Mouse (Mus musculus): ENCODE data around the gene Stard10. TPM values are rescaled to one million over a fixed set of nuclear protein-coding genes. Genes with fewer than 3 reads are reported as not detected.
A peak's percentile ranks its signal among the peaks of the same experiment; 100 is the strongest.

Gene Stard10
- total and polyA plus RNA-seq, 2 experiments from 2014 or later: 17.2 to 39.3 TPM

DNA sequence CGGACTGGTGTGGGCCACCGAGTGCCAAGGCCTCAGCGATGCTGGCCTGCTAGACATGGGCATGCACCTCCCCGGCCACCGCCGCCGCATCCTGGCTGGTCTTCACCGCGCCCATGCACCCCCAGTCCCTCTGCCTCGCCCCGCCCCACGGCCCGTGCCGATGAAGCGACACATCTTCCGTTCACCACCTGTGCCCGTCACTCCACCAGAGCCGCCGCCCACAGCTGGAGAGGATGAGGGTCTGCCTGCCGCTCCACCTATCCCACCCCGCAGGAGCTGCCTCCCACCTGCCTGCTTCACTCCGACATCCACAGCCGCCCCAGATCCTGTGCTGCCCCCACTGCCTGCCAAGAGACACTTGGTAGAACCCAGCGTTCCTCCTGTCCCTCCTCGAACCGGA lies 56.2 kb downstream of the Stard10 start:
- DNase-seq (ENCODE audit: low spot score): no peak
- H3K36me3 ChIP-seq (ENCODE audit: insufficient read depth, low read length): no peaks in the 10 kb centered on the region
- no peak overlapping the region for H3K27ac ChIP-seq
- no peak overlapping the region for H3K9ac ChIP-seq (replicated peaks; ENCODE audit: low read length)
- TF ChIP-seq CTCF (IDR thresholded peaks at IDR 0.05; ENCODE audit: low read depth): no peak
- no peaks in the 10 kb centered on the region for H3K27me3 ChIP-seq (ENCODE audit: insufficient read depth, low read length)
- H3K4me3 ChIP-seq (ENCODE audit: low read length): no peak overlapping the region
- no peak for ATAC-seq
- no peaks in the 10 kb centered on the region for H3K4me1 ChIP-seq (ENCODE audit: insufficient read depth, low read length)
- H3K9me3 ChIP-seq (ENCODE audit: low read length): no peaks in the 10 kb centered on the region
- no peak overlapping the region for H3K4me2 ChIP-seq (ENCODE audit: low read depth, low read length)
- WGBS: 89% methylated on average over 24 of the region's 26 CpGs

DNA sequence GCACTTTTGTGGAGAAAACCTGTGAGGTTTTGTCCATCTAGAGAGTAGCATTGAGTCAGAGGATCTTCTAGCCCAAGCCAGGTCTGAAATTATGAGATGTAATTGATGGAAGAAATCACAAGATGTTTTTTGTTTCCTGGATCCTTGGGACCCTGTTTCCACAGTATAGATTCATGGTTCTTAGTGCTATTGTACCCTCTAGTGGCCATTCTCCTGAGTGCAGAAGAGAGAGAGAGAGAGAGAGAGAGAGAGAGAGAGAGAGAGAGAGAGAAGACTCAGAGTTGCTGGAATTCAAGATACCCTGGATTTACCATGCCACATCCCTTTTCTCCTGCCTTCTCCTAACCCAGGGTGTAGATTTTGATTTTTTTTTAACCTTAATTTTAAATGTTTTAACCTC lies 57.3 kb downstream of the Stard10 start:
- Histone ChIP-seq H3K9me3 (ENCODE audit: low read length) (no peaks in the 10 kb centered on the region), H3K4me2 (ENCODE audit: low read depth, low read length) (no peak overlapping the region), H3K27me3 (ENCODE audit: insufficient read depth, low read length) (no peaks in the 10 kb centered on the region), H3K9ac (replicated peaks; ENCODE audit: low read length) (no peak overlapping the region), H3K27ac (no peak overlapping the region), H3K4me3 (ENCODE audit: low read length) (no peak overlapping the region), H3K4me1 (ENCODE audit: insufficient read depth, low read length) (no peaks in the 10 kb centered on the region), H3K36me3 (ENCODE audit: insufficient read depth, low read length) (no peaks in the 10 kb centered on the region)
- DNase-seq (ENCODE audit: low spot score) (peak; percentile 86), ATAC-seq (peak; percentile 61)
- peak; percentile 88 for TF ChIP-seq CTCF (IDR thresholded peaks at IDR 0.05; ENCODE audit: low read depth)

DNA sequence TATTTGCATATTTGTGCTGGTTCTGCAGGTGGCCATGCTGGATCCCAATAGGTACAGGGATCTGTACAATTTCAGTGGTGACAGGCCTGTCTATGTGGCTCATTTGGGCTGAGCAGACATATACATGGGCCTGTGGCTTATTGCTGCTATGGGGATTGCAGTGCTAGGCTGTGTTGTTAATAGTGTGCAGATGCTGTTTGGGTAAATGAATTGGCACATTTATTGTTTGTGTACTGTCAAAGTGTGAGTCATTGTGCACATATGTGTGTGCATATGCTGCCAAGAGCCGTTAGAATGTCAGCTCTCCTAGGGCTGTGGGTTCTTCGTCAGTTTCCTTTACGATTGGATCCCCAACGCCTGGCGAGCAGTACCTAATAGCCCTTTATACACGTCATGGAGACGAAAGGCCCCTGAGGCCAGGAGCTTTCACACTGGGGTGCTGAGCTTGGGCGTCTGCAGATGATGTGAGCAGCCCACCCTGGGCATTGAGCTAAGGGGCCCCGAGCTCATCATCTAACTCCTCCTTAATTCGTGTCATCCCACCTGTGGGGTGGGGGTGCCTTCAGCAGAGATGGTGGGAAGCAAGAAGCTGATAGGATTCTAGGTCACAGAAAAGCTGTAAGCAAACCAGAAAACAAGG lies 59.9 kb downstream of the Stard10 start:
- TF ChIP-seq CTCF (IDR thresholded peaks at IDR 0.05; ENCODE audit: low read depth): no peak
- H3K4me3 ChIP-seq (ENCODE audit: low read length): no peak overlapping the region
- H3K27ac ChIP-seq: no peak overlapping the region
- H3K4me2 ChIP-seq (ENCODE audit: low read depth, low read length): no peak overlapping the region
- DNase-seq (ENCODE audit: low spot score) (no peak), ATAC-seq (no peak)
- no peaks in the 10 kb centered on the region for H3K9me3 ChIP-seq (ENCODE audit: low read length)
- no peaks in the 10 kb centered on the region for H3K4me1 ChIP-seq (ENCODE audit: insufficient read depth, low read length)
- H3K27me3 ChIP-seq (ENCODE audit: insufficient read depth, low read length): no peaks in the 10 kb centered on the region
- WGBS: 56% methylated on average over 10 of the region's 10 CpGs
- no peak overlapping the region for H3K9ac ChIP-seq (replicated peaks; ENCODE audit: low read length)
- no peaks in the 10 kb centered on the region for H3K36me3 ChIP-seq (ENCODE audit: insufficient read depth, low read length)

GRCm38 (mm10) chr7:101377741-101378262 lies 60.9 kb downstream of the Stard10 start:
- no peak for TF ChIP-seq CTCF (IDR thresholded peaks at IDR 0.05; ENCODE audit: low read depth)
- Histone ChIP-seq H3K4me3 (ENCODE audit: low read length) (no peak overlapping the region), H3K36me3 (ENCODE audit: insufficient read depth, low read length) (no peaks in the 10 kb centered on the region), H3K9ac (replicated peaks; ENCODE audit: low read length) (no peak overlapping the region), H3K27me3 (ENCODE audit: insufficient read depth, low read length) (no peaks in the 10 kb centered on the region), H3K4me1 (ENCODE audit: insufficient read depth, low read length) (no peaks in the 10 kb centered on the region), H3K4me2 (ENCODE audit: low read depth, low read length) (peak overlapping the region; percentile 30; the same call in 1 of the 2 replicates), H3K27ac (no peak overlapping the region), H3K9me3 (ENCODE audit: low read length) (no peaks in the 10 kb centered on the region)
- ATAC-seq (peak; percentile 30), DNase-seq (ENCODE audit: low spot score) (peak; percentile 42)
- 42% methylated on average over 7 of the region's 7 CpGs for WGBS

- Histone ChIP-seq H3K9ac (replicated peaks; ENCODE audit: low read length) (no peak overlapping the region), H3K36me3 (ENCODE audit: insufficient read depth, low read length) (no peaks in the 10 kb centered on the region), H3K9me3 (ENCODE audit: low read length) (no peaks in the 10 kb centered on the region), H3K27me3 (ENCODE audit: insufficient read depth, low read length) (no peaks in the 10 kb centered on the region), H3K4me2 (ENCODE audit: low read depth, low read length) (peak overlapping the region; percentile 30; the same call in 1 of the 2 replicates), H3K4me1 (ENCODE audit: insufficient read depth, low read length) (no peaks in the 10 kb centered on the region), H3K27ac (0 out of 2 replicates have a peak overlapping the region, but pooled peaks have one; percentile 32), H3K4me3 (ENCODE audit: low read length) (no peak overlapping the region)
- ATAC-seq: no peak
- 68% methylated on average over 3 of the region's 3 CpGs for WGBS
- no peak for DNase-seq (ENCODE audit: low spot score)
- no peak for TF ChIP-seq CTCF (IDR thresholded peaks at IDR 0.05; ENCODE audit: low read depth)
Measured at GRCm38 (mm10) chr7:101378285-101378684, 61.4 kb downstream of the Stard10 start.

DNA sequence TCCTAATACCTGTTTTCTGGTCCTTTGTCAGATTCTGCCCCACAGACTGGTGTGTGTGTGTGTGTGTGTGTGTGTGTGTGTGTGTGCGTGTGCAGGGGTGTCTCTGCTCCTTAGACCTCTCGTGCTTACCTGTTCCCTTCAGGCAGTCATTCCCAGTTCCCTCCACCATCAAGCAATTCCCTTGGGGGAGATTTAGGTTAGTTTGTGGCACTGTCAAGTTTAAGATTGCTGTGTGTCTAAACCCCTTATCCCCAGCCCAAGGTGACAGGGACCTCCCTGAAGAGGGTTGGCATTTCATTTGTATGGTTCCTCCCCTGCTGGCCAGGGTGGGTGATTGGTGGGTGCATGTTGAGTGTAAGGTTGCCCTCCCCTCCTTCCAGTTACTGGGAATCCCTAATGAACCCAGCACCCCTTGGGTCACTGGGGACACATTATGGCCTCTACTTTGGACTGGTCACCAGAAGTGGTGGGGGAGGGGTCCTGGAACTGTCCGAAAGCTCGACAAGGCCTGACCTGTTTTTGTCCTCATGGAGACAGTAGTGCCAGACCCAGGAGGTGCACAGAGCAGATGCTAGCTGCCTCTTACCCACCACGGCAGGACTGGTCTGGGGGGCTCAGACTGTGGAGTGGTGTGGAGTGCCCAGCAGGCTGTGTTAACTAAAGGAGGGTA lies 62.0 kb downstream of the Stard10 start:
- Histone ChIP-seq H3K27ac (no peak overlapping the region), H3K9me3 (ENCODE audit: low read length) (no peaks in the 10 kb centered on the region), H3K4me1 (ENCODE audit: insufficient read depth, low read length) (no peaks in the 10 kb centered on the region), H3K4me3 (ENCODE audit: low read length) (no peak overlapping the region), H3K9ac (replicated peaks; ENCODE audit: low read length) (no peak overlapping the region), H3K27me3 (ENCODE audit: insufficient read depth, low read length) (no peaks in the 10 kb centered on the region), H3K36me3 (ENCODE audit: insufficient read depth, low read length) (no peaks in the 10 kb centered on the region), H3K4me2 (ENCODE audit: low read depth, low read length) (peak overlapping the region; percentile 30)
- ATAC-seq: no peak
- DNase-seq (ENCODE audit: low spot score): no peak
- TF ChIP-seq CTCF (IDR thresholded peaks at IDR 0.05; ENCODE audit: low read depth): no peak
- WGBS: 57% methylated on average over 5 of the region's 5 CpGs

- H3K36me3 ChIP-seq (ENCODE audit: insufficient read depth, low read length): no peaks in the 10 kb centered on the region
- no peak overlapping the region for H3K4me3 ChIP-seq (ENCODE audit: low read length)
- H3K9ac ChIP-seq (replicated peaks; ENCODE audit: low read length): no peak overlapping the region
- ATAC-seq (no peak), DNase-seq (ENCODE audit: low spot score) (no peak)
- no peaks in the 10 kb centered on the region for H3K9me3 ChIP-seq (ENCODE audit: low read length)
- H3K27me3 ChIP-seq (ENCODE audit: insufficient read depth, low read length): no peaks in the 10 kb centered on the region
- WGBS: 69% methylated on average over 2 of the region's 2 CpGs
- H3K4me2 ChIP-seq (ENCODE audit: low read depth, low read length): no peak overlapping the region
- H3K4me1 ChIP-seq (ENCODE audit: insufficient read depth, low read length): no peaks in the 10 kb centered on the region
- H3K27ac ChIP-seq: no peak overlapping the region
- TF ChIP-seq CTCF (IDR thresholded peaks at IDR 0.05; ENCODE audit: low read depth): no peak
Measured at GRCm38 (mm10) chr7:101379732-101380131, 62.8 kb downstream of the Stard10 start.

Measured in hindbrain, postnatal 0 days (tissue).